Mouse (Mus musculus): ENCODE measurements around the gene Fam120b. TPM values are rescaled to one million over a fixed set of nuclear protein-coding genes. Genes with fewer than 3 reads are reported as not detected.

The Fam120b gene
- total and polyA plus RNA-seq, 3 experiments = 5.1 to 26.3 (median 23.4) TPM

- no peak for ATAC-seq (ENCODE audit: extremely low read depth, insufficient number of reproducible peaks, low FRiP score, poor library complexity, severe bottlenecking)
- Histone ChIP-seq H3K27me3 (ENCODE audit: insufficient read depth, low read length) (no peaks in the 10 kb centered on the region), H3K36me3 (replicated peaks) (peaks cover 88% of the 10 kb centered on the region), H3K4me3 (ENCODE audit: low read depth, low read length) (no peak overlapping the region), H3K9me3 (replicated peaks) (peaks cover 3% of the 10 kb centered on the region; the same call in 1 of the 2 replicates), H3K4me1 (ENCODE audit: insufficient read depth, low read depth, low read length) (peaks cover 2% of the 10 kb centered on the region; the same call in 1 of the 2 replicates)
- no peak for DNase-seq (ENCODE audit: low spot score)
- TF ChIP-seq GATA1 (IDR thresholded peaks at IDR 0.05; ENCODE audit: borderline replicate concordance, low read length) (no peak), GATA2 (IDR thresholded peaks at IDR 0.05; ENCODE audit: borderline replicate concordance, low read depth, low read length) (no peak), POLR2AphosphoS5 (IDR thresholded peaks at IDR 0.05; ENCODE audit: insufficient replicate concordance, low read depth, low read length) (no peak), TAL1 (conservative IDR thresholded peaks at IDR 0.05; ENCODE audit: low read depth, low read length) (no peak)
These were observed 27.2 kb downstream of the Fam120b start for GRCm38 (mm10) chr17:15423080-15423765.

DNA sequence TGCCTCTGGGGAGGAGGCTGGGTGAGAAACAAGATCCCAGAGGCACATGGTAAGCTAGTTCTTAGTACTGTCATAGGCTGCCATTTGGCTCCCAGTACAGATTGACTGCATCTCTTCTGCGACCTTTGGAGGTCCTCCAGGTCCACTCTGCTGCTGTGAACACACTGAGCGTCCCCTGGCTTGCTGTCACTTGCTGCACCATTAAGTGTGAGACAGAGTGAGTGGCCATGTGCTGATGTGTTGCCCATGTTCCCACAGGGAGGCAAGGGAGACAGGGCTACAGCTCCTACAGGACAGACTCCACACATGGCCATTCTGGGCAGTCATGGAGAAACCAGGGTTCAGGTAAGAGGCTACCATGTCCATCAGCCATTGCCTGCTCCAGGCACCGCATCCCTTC, 29.9 kb downstream of the Fam120b start:
- ATAC-seq (ENCODE audit: extremely low read depth, insufficient number of reproducible peaks, low FRiP score, poor library complexity, severe bottlenecking) = no peak
- peaks cover 85% of the 10 kb centered on the region for H3K36me3 ChIP-seq (replicated peaks)

GRCm38 (mm10) chr17:15429451-15429850, 33.4 kb downstream of the Fam120b start:
- Histone ChIP-seq H3K4me1 (ENCODE audit: insufficient read depth, low read depth, low read length) (no peaks in the 10 kb centered on the region), H3K4me3 (ENCODE audit: low read depth, low read length) (no peak overlapping the region), H3K9me3 (replicated peaks) (no peaks in the 10 kb centered on the region), H3K36me3 (replicated peaks) (peaks cover 65% of the 10 kb centered on the region), H3K27me3 (ENCODE audit: insufficient read depth, low read length) (no peaks in the 10 kb centered on the region)
- ATAC-seq (ENCODE audit: extremely low read depth, insufficient number of reproducible peaks, low FRiP score, poor library complexity, severe bottlenecking) = no peak
- DNase-seq (ENCODE audit: low spot score) = no peak
- TF ChIP-seq GATA2 (IDR thresholded peaks at IDR 0.05; ENCODE audit: borderline replicate concordance, low read depth, low read length) = no peak
- TF ChIP-seq POLR2AphosphoS5 (IDR thresholded peaks at IDR 0.05; ENCODE audit: insufficient replicate concordance, low read depth, low read length) = no peak
- no peak for TF ChIP-seq TAL1 (conservative IDR thresholded peaks at IDR 0.05; ENCODE audit: low read depth, low read length)
- no peak for TF ChIP-seq GATA1 (IDR thresholded peaks at IDR 0.05; ENCODE audit: borderline replicate concordance, low read length)
- no peak for TF ChIP-seq CTCF (IDR thresholded peaks at IDR 0.05; ENCODE audit: low read depth, low read length)

More for the DNA sequence above, 29.9 kb downstream of the Fam120b start:
- Histone ChIP-seq H3K4me3 (ENCODE audit: low read depth, low read length) (no peak overlapping the region), H3K4me1 (ENCODE audit: insufficient read depth, low read depth, low read length) (no peaks in the 10 kb centered on the region), H3K9me3 (replicated peaks) (peaks cover 3% of the 10 kb centered on the region; the same call in 1 of the 2 replicates), H3K27me3 (ENCODE audit: insufficient read depth, low read length) (no peaks in the 10 kb centered on the region)
- no peak for DNase-seq (ENCODE audit: low spot score)
- no peak for TF ChIP-seq GATA1 (IDR thresholded peaks at IDR 0.05; ENCODE audit: borderline replicate concordance, low read length)
- no peak for TF ChIP-seq CTCF (IDR thresholded peaks at IDR 0.05; ENCODE audit: low read depth, low read length)
- TF ChIP-seq POLR2AphosphoS5 (IDR thresholded peaks at IDR 0.05; ENCODE audit: insufficient replicate concordance, low read depth, low read length) = no peak
- TF ChIP-seq GATA2 (IDR thresholded peaks at IDR 0.05; ENCODE audit: borderline replicate concordance, low read depth, low read length) = no peak
- no peak for TF ChIP-seq TAL1 (conservative IDR thresholded peaks at IDR 0.05; ENCODE audit: low read depth, low read length)

- Histone ChIP-seq H3K4me3 (ENCODE audit: low read depth, low read length) (no peak overlapping the region), H3K4me1 (ENCODE audit: insufficient read depth, low read depth, low read length) (no peaks in the 10 kb centered on the region), H3K27me3 (ENCODE audit: insufficient read depth, low read length) (no peaks in the 10 kb centered on the region), H3K36me3 (replicated peaks) (peaks cover 63% of the 10 kb centered on the region), H3K9me3 (replicated peaks) (no peaks in the 10 kb centered on the region)
- ATAC-seq (ENCODE audit: extremely low read depth, insufficient number of reproducible peaks, low FRiP score, poor library complexity, severe bottlenecking) (no peak), DNase-seq (ENCODE audit: low spot score) (no peak)
- no peak for TF ChIP-seq TAL1 (conservative IDR thresholded peaks at IDR 0.05; ENCODE audit: low read depth, low read length)
- TF ChIP-seq CTCF (IDR thresholded peaks at IDR 0.05; ENCODE audit: low read depth, low read length) = no peak
- no peak for TF ChIP-seq GATA2 (IDR thresholded peaks at IDR 0.05; ENCODE audit: borderline replicate concordance, low read depth, low read length)
- TF ChIP-seq GATA1 (IDR thresholded peaks at IDR 0.05; ENCODE audit: borderline replicate concordance, low read length) = no peak
- no peak for TF ChIP-seq POLR2AphosphoS5 (IDR thresholded peaks at IDR 0.05; ENCODE audit: insufficient replicate concordance, low read depth, low read length)
These were observed 33.9 kb downstream of the Fam120b start for GRCm38 (mm10) chr17:15429937-15430336.

- Histone ChIP-seq H3K36me3 (replicated peaks) (peaks cover 51% of the 10 kb centered on the region), H3K27me3 (ENCODE audit: insufficient read depth, low read length) (no peaks in the 10 kb centered on the region), H3K4me3 (ENCODE audit: low read depth, low read length) (no peak overlapping the region), H3K9me3 (replicated peaks) (no peaks in the 10 kb centered on the region), H3K4me1 (ENCODE audit: insufficient read depth, low read depth, low read length) (no peaks in the 10 kb centered on the region)
- no peak for ATAC-seq (ENCODE audit: extremely low read depth, insufficient number of reproducible peaks, low FRiP score, poor library complexity, severe bottlenecking)
- TF ChIP-seq GATA1 (IDR thresholded peaks at IDR 0.05; ENCODE audit: borderline replicate concordance, low read length) (no peak), TAL1 (conservative IDR thresholded peaks at IDR 0.05; ENCODE audit: low read depth, low read length) (no peak), CTCF (IDR thresholded peaks at IDR 0.05; ENCODE audit: low read depth, low read length) (no peak), POLR2AphosphoS5 (IDR thresholded peaks at IDR 0.05; ENCODE audit: insufficient replicate concordance, low read depth, low read length) (no peak), GATA2 (IDR thresholded peaks at IDR 0.05; ENCODE audit: borderline replicate concordance, low read depth, low read length) (no peak)
- DNase-seq (ENCODE audit: low spot score) = no peak
These were observed 35.1 kb downstream of the Fam120b start for GRCm38 (mm10) chr17:15431021-15431514.

- Histone ChIP-seq H3K36me3 (replicated peaks) (peaks cover 49% of the 10 kb centered on the region), H3K4me3 (ENCODE audit: low read depth, low read length) (no peak overlapping the region), H3K9me3 (replicated peaks) (no peaks in the 10 kb centered on the region), H3K4me1 (ENCODE audit: insufficient read depth, low read depth, low read length) (no peaks in the 10 kb centered on the region), H3K27me3 (ENCODE audit: insufficient read depth, low read length) (no peaks in the 10 kb centered on the region)
- no peak for ATAC-seq (ENCODE audit: extremely low read depth, insufficient number of reproducible peaks, low FRiP score, poor library complexity, severe bottlenecking)
- DNase-seq (ENCODE audit: low spot score) = no peak
- no peak for TF ChIP-seq GATA1 (IDR thresholded peaks at IDR 0.05; ENCODE audit: borderline replicate concordance, low read length)
- TF ChIP-seq POLR2AphosphoS5 (IDR thresholded peaks at IDR 0.05; ENCODE audit: insufficient replicate concordance, low read depth, low read length) = no peak
- TF ChIP-seq CTCF (IDR thresholded peaks at IDR 0.05; ENCODE audit: low read depth, low read length) = no peak
- no peak for TF ChIP-seq TAL1 (conservative IDR thresholded peaks at IDR 0.05; ENCODE audit: low read depth, low read length)
- no peak for TF ChIP-seq GATA2 (IDR thresholded peaks at IDR 0.05; ENCODE audit: borderline replicate concordance, low read depth, low read length)
These were observed 35.5 kb downstream of the Fam120b start for GRCm38 (mm10) chr17:15431551-15431950.

Data from G1E (cell line).